Mouse (Mus musculus) ES-E14 (cell line): ENCODE measurements around the gene Gm44596. TPM values are rescaled to one million over a fixed set of nuclear protein-coding genes. Genes with fewer than 3 reads are reported as not detected.
A peak's percentile ranks its signal among the peaks of the same experiment; 100 is the strongest.

ENCODE experiments used
- DNase-seq: peaks from one replicate; pipeline ENCODE4 v3.0.0-alpha.2; 2013; ENCODE audit warnings: low read depth, low spot score
- H3K27ac ChIP-seq: 2 replicates; pipeline ENCODE4 v1.5.1; 2012; ENCODE audit warnings: low read depth, mild to moderate bottlenecking, low read length, moderate library complexity, mixed read lengths; ENCODE audit not compliant: poor library complexity, insufficient read depth, severe bottlenecking
- H3K36me3 ChIP-seq: 2 replicates; pipeline ENCODE4 v1.6.1; 2012; ENCODE audit warnings: mild to moderate bottlenecking, low read length, moderate library complexity, mixed read lengths; ENCODE audit not compliant: control insufficient read depth, poor library complexity, insufficient read depth, severe bottlenecking
- H3K4me1 ChIP-seq, 2 experiments: fragments of 150-350 bp in 1 of 2; sonication (generic) in 1 of 2; 2 replicates each; pipeline ENCODE4 v1.6.1; 2012; ENCODE audit warnings: low read length in 2 of 2, mild to moderate bottlenecking in 1 of 2, mixed read lengths in 1 of 2; ENCODE audit not compliant: control insufficient read depth in 2 of 2, insufficient read depth in 2 of 2, poor library complexity in 1 of 2
- H3K4me3 ChIP-seq, 2 experiments: fragments of 150-350 bp in 1 of 2; sonication (generic) in 1 of 2; 2 replicates each; pipeline ENCODE4 v1.5.1; 2012; ENCODE audit warnings: low read length in 2 of 2, low read depth in 1 of 2, mild to moderate bottlenecking in 1 of 2, mixed read lengths in 1 of 2; ENCODE audit not compliant: insufficient read depth in 1 of 2, poor library complexity in 1 of 2, severe bottlenecking in 1 of 2
- H3K9ac ChIP-seq: 2 replicates; pipeline ENCODE4 v1.6.1; 2012; ENCODE audit warnings: low read depth, mild to moderate bottlenecking, low read length, mixed read lengths; ENCODE audit not compliant: poor library complexity, insufficient read depth, severe bottlenecking
- H3K9me3 ChIP-seq: fragments of 150-350 bp; sonication (generic); 2 replicates; pipeline ENCODE4 v1.6.1; 2012; ENCODE audit warnings: low read depth, mild to moderate bottlenecking, low read length; ENCODE audit not compliant: control insufficient read depth, insufficient read depth
- CHD2 ChIP-seq: IDR thresholded peaks from 2 replicates; pipeline ENCODE4 v1.6.1; 2014; ENCODE audit warnings: mild to moderate bottlenecking, low read depth, low read length, inconsistent platforms
- HCFC1 ChIP-seq: IDR thresholded peaks from 2 replicates; pipeline ENCODE4 v1.6.1; 2012; ENCODE audit warnings: low read length, inconsistent platforms, borderline replicate concordance; ENCODE audit not compliant: insufficient read depth
- MAFK ChIP-seq: IDR thresholded peaks from 2 replicates; pipeline ENCODE4 v1.6.1; 2014; ENCODE audit warnings: mild to moderate bottlenecking, low read depth, low read length, inconsistent platforms; ENCODE audit not compliant: insufficient read depth
- ZC3H11A ChIP-seq: IDR thresholded peaks from 2 replicates; pipeline ENCODE4 v1.6.1; 2012; ENCODE audit warnings: low read depth, mild to moderate bottlenecking, inconsistent platforms, low read length, borderline replicate concordance
- ZNF384 ChIP-seq: IDR thresholded peaks from 2 replicates; pipeline ENCODE4 v1.6.1; 2012; ENCODE audit warnings: low read depth, low read length, inconsistent platforms
- in situ Hi-C, 2 experiments: fragments of 600-800 bp; cut with MboI; formaldehyde crosslinking; loops; one replicate each; pipeline ENCODE4 v1.15.1; 2025; ENCODE audit warnings: low sequenced_read_pairs in 2 of 2, inconsistent platforms in 1 of 2; ENCODE audit not compliant: unreplicated experiment in 2 of 2
- total RNA-seq: library from RNA; depleted of rRNA; stranded (reverse); fragments of 300-350 nt; gene quantifications from 2 replicates; pipeline ENCODE4 v1.2.3, GENCODE M21; 2012

The Gm44596 gene
- total RNA-seq, 1 experiment = not detected

DNA sequence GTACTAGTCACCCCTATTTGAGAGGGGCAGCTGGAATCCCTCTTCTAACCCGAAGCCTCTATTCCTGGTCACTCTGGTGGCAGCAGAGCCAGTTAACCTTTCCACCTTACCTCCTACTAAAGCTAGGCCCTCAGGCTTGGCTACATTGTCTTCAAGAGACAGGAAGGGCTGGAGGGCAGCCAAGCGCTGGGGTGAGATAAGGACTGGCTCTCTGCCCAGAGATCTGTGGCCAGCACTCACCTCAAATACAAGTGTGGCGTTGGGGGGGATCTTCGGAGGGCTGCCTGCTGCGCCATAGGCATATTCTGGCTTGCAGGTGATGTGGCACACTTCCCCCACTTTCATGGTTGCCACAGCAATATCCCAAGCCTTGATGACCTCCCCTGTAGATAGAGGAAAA, 60.2 kb downstream of the Gm44596 start:
- Histone ChIP-seq H3K4me3 (no peak overlapping the region), H3K9ac (no peak overlapping the region), H3K27ac (no peak overlapping the region), H3K4me1 (peaks cover 15 to 29% of the 10 kb centered on the region in 2 experiments), H3K36me3 (peaks cover 59% of the 10 kb centered on the region), H3K9me3 (no peaks in the 10 kb centered on the region)
- in situ Hi-C loops = no loop called here
- TF ChIP-seq HCFC1 = no peak
- TF ChIP-seq MAFK = no peak
- no peak for TF ChIP-seq ZNF384
- no peak for TF ChIP-seq ZC3H11A
- TF ChIP-seq CHD2 = no peak
- DNase-seq = no peak

DNA sequence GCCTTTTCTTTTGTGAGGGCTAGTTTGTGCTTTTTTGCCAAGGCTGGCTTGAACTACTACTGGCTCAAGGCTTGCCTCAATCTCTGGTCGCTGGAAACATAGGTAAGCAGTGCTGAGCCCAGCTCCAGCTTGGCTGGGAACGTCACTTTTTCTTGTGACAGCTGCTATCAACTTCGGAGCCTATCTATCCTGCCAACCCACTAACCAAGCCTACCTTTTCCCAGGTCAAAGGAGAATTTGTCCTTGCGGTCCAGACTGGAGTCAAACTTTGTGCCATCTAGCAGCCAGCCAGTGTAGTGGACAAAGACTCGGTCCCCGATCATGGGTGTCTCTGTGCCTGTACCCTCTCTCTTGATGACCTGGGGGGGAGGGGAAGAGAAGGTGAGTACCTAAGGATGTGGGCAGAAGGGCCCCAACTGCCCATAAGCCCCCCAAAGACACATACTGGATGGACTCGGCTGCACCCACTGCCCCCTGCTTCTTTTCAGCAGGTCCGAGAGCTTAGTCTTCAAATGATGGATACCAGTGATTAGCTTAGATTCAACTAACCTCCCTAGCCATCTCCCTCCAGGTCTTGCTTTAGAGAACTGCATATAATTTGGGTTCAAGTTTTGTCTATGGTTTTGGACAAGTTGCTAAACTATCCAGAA, 61.2 kb downstream of the Gm44596 start:
- Histone ChIP-seq H3K27ac (no peak overlapping the region), H3K9ac (peak overlapping the region; percentile 61), H3K4me3 (peak overlapping the region; percentile 89 to 93), H3K9me3 (no peaks in the 10 kb centered on the region), H3K36me3 (peaks cover 52% of the 10 kb centered on the region), H3K4me1 (peaks cover 14 to 29% of the 10 kb centered on the region in 2 experiments)
- in situ Hi-C loops = no loop called here
- TF ChIP-seq ZNF384 = no peak
- no peak for TF ChIP-seq ZC3H11A
- no peak for DNase-seq

DNA sequence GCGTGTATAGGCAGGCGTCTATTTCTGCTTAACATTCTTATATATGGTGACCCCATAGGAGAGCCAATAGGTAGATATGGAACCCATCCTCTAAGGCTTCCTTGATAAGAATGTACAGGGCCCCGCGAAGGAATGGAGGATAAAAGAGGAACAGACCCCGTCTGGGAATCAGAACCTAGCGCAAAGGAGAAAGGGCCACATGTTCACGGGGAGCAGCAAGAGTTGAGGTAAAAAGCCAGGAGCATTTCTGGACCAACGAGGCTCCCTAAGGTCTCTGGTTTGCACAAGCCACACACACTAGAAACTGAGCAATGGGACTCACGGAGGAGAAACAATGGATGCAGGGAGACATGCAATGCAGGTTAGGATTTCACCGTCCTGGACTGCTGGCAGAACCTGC, 62.0 kb downstream of the Gm44596 start:
- H3K4me1 ChIP-seq = peaks cover 10 to 28% of the 10 kb centered on the region in 2 experiments; a peak in 3 of 4 replicates
- peaks cover 44% of the 10 kb centered on the region for H3K36me3 ChIP-seq
- DNase-seq = no peak
- peak overlapping the region; percentile 89 to 93 for H3K4me3 ChIP-seq
- in situ Hi-C loops = no loop called here
- H3K9ac ChIP-seq = peak overlapping the region; percentile 89
- TF ChIP-seq MAFK (no peak), HCFC1 (no peak), ZC3H11A (no peak)
- 0 out of 2 replicates have a peak overlapping the region, but pooled peaks have one; percentile 54 for H3K27ac ChIP-seq
- no peaks in the 10 kb centered on the region for H3K9me3 ChIP-seq

DNA sequence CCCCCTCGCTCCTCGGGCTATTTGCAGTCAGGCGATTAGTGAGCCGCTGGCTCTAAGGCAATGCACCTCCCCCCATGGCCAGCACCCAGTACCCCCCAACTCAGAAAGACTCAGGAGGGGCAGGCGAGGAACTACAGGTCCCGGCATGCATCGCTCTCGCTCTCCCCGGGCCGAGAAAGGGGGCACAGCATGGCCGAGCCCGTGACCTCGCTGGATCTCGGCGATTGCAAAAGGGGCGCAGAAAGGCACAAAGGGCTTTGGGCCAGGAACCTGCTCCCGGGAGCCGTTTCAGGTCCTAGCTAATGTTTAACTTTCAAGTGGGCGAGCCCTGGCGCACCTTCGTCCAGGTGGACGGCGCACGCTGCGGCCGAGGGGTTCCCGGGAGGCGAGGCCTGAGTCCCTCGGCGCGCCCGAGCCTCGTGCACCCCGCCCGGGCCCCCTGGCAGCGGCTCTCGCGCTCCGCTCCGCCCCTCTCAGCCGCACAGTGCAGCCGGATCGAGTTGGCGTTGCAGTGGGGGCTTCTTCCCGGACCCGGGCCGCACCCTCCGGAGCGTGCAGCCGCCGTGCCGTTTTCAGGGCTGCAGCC, 62.5 kb downstream of the Gm44596 start:
- Histone ChIP-seq H3K4me3 (peak overlapping the region; percentile 89 to 93), H3K36me3 (peaks cover 38% of the 10 kb centered on the region), H3K9ac (peak overlapping the region; percentile 89), H3K27ac (peak overlapping the region; percentile 54), H3K4me1 (peaks cover 10 to 26% of the 10 kb centered on the region in 2 experiments; a peak in 3 of 4 replicates), H3K9me3 (no peaks in the 10 kb centered on the region)
- in situ Hi-C loops = no loop called here
- DNase-seq = no peak
- TF ChIP-seq HCFC1 (peak; percentile 85), CHD2 (no peak)
